Mouse (Mus musculus) G1E-ER4 (cell line): ENCODE results near the gene Ccdc18. TPM values are rescaled to one million over a fixed set of nuclear protein-coding genes. Genes with fewer than 3 reads are reported as not detected.

ENCODE experiments used
- GATA1 ChIP-seq: IDR thresholded peaks from one replicate; pipeline ENCODE4 v1.8.0; 2012; ENCODE audit warnings: low read length, inconsistent platforms
- polyA plus RNA-seq: library from polyadenylated mRNA; stranded (reverse); fragments of >175 nt; gene quantifications from 2 replicates; pipeline ENCODE4 v1.2.3, GENCODE M21; 2012

The Ccdc18 gene
- polyA plus RNA-seq, 1 experiment, result 0.73 TPM

DNA sequence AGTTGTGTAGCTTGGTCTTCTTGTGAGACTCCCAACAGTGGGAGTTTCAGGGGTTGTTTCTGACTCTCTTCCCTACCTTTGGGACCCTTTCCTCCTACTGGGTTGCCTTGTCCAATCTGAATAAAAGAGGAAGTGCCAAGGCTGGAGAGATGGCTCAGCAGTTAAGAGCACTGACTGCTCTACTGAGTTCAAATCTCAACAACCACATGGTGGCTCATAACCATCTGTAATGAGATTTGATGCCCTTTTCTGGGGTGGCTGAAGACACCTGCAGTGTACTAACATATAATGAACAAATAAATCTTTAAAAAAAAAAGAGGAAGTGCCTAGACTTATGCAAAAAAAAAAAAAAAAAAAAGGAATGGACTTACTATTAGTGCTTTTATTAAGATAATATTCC, 91.4 kb downstream of the Ccdc18 start:
- no peak for TF ChIP-seq GATA1

GRCm38 (mm10) chr5:108226159-108226558, 93.5 kb downstream of the Ccdc18 start:
- no peak for TF ChIP-seq GATA1

DNA sequence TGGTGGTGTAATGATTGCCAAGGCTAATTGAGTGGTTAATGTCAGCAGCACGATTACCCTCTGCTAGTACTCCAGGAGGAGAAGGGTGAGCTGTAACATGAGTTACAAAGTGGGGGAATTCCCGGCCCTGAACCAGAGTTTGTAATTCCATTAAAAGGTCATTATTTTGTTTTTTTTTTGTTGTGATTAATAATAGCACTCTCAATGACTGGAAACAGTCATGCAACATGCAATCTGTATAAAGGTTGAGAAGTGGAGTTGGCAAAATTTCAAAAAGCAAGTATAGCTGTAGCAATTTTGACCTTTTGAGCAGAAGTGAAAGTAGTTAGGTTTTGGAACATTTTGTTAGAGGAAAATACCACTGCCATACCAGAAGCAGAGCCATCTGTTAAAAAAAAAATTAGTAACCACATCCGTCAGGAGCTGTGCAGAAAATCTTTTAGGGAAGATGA, 113.7 kb downstream of the Ccdc18 start:
- no peak for TF ChIP-seq GATA1

DNA sequence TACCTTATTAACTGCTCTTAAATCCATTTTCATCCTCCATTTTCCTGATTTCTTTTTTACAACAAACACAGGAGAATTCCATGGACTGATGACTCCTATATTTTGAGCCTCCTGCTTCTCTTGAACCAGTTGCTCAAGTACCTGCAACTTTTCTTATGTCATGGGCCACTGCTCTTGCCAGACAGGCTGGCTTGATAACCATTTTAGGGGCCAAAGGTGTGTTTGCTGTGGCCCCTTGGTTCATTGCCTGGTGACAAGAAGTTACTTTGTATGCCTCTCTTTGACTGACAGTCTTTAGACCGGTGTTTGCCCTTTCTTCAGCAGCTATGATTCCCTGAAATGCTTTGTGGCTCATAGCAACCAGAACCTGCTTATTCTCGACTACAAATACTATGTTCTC, 117.4 kb downstream of the Ccdc18 start:
- TF ChIP-seq GATA1, result no peak

DNA sequence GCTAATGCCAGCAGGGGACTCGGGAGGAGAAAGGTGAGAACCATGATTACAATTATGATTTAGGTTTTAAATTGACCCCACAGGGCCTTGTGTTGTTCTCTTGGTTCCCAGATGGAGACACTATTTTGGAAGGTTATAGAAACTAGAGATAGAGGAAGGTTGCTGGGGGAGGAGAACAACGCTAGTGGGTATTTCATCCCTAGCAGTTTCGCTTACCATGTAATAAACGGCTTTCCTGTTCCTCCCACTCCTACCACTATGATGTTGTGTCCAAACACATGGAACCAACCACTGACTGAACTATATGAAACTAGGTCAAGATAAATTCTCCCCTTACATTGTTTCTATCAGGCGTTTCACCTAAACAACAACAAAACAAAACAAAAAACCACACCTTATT, 122.6 kb downstream of the Ccdc18 start:
- no peak for TF ChIP-seq GATA1

DNA sequence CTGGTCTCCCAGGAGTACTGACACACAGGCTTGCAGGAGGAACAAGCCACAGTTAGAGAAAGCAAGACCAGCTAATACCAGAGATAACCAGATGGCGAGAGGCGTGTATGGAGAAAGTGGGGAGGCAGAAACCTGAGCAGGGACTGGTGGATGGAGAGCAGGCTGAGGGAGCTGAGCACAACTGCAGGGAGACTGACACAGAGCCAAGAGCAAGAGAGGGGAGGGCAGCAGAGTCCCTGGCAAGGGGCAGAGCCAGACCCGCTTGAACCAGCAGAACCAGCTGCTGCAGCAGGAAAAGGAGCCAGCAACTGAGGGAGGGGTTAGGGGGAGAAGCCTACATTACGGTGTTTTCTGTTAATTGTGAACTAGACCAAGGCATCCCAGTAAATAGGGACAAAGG, 130.0 kb downstream of the Ccdc18 start:
- no peak for TF ChIP-seq GATA1

GRCm38 (mm10) chr5:108266990-108267389, 134.3 kb downstream of the Ccdc18 start:
- no peak for TF ChIP-seq GATA1

DNA sequence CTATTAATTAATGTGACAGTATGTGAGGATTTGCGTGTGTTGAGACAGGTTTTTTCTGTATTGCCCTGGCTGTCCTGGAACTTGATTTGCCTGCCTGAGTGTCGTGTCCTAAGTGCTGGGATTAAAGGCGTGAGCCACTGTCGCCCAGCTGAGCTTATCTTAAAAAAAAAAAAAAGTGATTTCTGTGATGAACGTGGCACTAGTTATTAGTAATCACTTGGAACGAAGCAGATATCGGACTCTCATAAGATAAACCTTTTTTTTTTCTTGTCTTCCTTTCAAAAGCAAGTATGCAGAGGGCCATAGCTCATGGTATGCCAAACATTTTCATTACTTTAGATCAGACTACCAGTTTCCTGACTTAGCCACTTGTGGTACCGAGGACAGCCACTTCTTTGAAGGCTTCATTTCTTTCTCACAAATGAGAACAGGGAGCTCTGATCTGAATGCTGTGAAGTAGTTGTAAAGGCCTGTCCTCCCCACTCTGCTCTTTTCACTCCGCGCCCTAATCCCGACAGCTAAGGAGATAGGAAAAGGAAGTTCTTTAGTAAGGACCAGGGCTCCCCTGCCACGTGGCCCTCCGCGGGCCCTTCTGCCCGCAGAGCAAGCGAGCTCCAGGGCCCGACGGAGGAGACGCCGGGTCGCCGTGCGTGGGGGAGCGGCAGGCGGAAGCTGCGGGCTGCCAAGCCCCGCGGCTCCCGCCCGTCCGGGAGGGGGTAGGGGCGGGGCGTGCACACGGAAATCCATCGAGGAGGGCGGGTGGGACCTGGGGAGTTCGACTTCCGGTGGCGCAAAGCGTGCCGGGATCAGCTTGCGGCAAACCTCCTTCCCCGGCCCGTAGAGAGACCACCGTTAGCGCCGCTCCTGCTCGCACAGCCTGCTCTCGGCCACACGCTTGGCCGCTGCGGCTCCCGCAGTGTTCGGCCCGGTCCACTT, 135.7 kb downstream of the Ccdc18 start, which contains the start of gene Dr1:
Gene Dr1, plus strand, starts transcription at position 771 of the 936 bp plus-strand sequence.
- no peak for TF ChIP-seq GATA1

- no peak for TF ChIP-seq GATA1
Observed at GRCm38 (mm10) chr5:108269063-108269810, 136.6 kb downstream of the Ccdc18 start.

- no peak for TF ChIP-seq GATA1
Observed at GRCm38 (mm10) chr5:108269811-108270151, 137.1 kb downstream of the Ccdc18 start.

DNA sequence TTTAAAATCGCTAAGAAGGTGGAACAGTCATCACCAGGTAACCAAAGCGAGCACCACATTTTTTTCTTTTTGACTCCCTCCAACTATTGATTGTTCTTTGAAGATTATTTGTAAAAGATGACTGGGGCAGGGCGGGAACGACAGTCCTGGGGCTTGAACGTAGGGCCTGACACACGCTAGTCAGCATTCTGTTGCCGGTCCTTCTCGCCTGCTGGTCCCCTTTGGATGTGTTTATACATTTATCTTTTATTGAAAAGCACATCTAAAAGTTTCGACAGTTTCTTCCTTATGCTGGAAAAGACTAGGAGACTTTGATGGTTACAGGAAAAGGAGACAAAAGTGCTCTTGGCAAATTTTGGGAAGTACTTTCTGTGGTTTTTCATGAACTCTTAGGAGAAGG, 137.7 kb downstream of the Ccdc18 start:
- no peak for TF ChIP-seq GATA1

Other genes with a start within 250 kb of the Ccdc18 start
- 36.6 and 48.2 TPM in 2 replicates for gene Rpl5, start 232.4 kb upstream of the Ccdc18 start, polyA plus RNA-seq
- gene Fam69a, start 145.8 kb upstream of the Ccdc18 start, polyA plus RNA-seq, result 1.5 and 2.3 TPM in 2 replicates
- gene Mtf2, start 67.2 kb upstream of the Ccdc18 start, polyA plus RNA-seq, result 17.9 and 33.5 TPM in 2 replicates
- gene Tmed5, start 255 bp upstream of the Ccdc18 start, polyA plus RNA-seq, result 58.6 and 85.8 TPM in 2 replicates
- 41.2 and 49.1 TPM in 2 replicates for gene Dr1, start 136.0 kb downstream of the Ccdc18 start, polyA plus RNA-seq
- gene Pigg, start 179.7 kb downstream of the Ccdc18 start, polyA plus RNA-seq, result 1.8 and 1.9 TPM in 2 replicates
- gene Gm42517, start 235.0 kb downstream of the Ccdc18 start, polyA plus RNA-seq, result not detected in 2 replicates